17 mouse cellular contexts compared by ENCODE assay signal in genomic region chr10:95116579-95117011, GRCm38 (mm10).
DNase-seq lines count a peak whose midpoint lies in the region; ATAC-seq and TF ChIP-seq lines count a peak whose summit lies in the region.
"Had no signal": no experiment of that assay in that cellular context is flagged by ENCODE, and none has a peak within 500 bp of the region (broad histone marks: within the 10 kb centered on the region; RNA-seq: fewer than 3 reads in every experiment).

No protein-coding gene starts in this region.

- TF ChIP-seq CTCF in forebrain, postnatal 0 days (IDR thresholded peaks at IDR 0.05; ENCODE audit: low read depth), result no peak
- TF ChIP-seq CTCF in intestine, postnatal 0 days (IDR thresholded peaks at IDR 0.05; ENCODE audit: low read depth), result peak; percentile 51

- no peaks in the 10 kb centered on the region for H3K36me3 ChIP-seq in forebrain, embryonic 15.5 days
- no peaks in the 10 kb centered on the region for H3K36me3 ChIP-seq in forebrain, postnatal 0 days (ENCODE audit: insufficient read depth)
- no peaks in the 10 kb centered on the region for H3K36me3 ChIP-seq in heart, embryonic 16.5 days (ENCODE audit: control insufficient read depth, insufficient read depth)
- H3K36me3 ChIP-seq in intestine, postnatal 0 days (ENCODE audit: control insufficient read depth, insufficient read depth), result no peaks in the 10 kb centered on the region
- H3K36me3 ChIP-seq: embryonic facial prominence, embryonic 12.5 days; hindbrain, embryonic 10.5 days; liver, embryonic 13.5 days; midbrain, embryonic 13.5 days had no signal

- no peak for ATAC-seq in forebrain, embryonic 15.5 days (replicated peaks)
- ATAC-seq in forebrain, postnatal 0 days, result no peak
- no peak for ATAC-seq in heart, embryonic 16.5 days (replicated peaks; ENCODE audit: extremely low read depth, insufficient read depth, low FRiP score)
- peak; percentile 72 for ATAC-seq in intestine, postnatal 0 days
- no peak for ATAC-seq in activated CD4-positive, CD25-positive, alpha-beta regulatory T cell, adult 4 months
- ATAC-seq: midbrain, embryonic 13.5 days had no signal

- H3K4me1 ChIP-seq in forebrain, embryonic 15.5 days, result peaks cover 26% of the 10 kb centered on the region
- H3K4me1 ChIP-seq in forebrain, postnatal 0 days (ENCODE audit: insufficient read depth), result peaks cover 5% of the 10 kb centered on the region; the same call in 1 of the 2 replicates
- H3K4me1 ChIP-seq in heart, embryonic 16.5 days (ENCODE audit: control insufficient read depth, insufficient read depth, low read length), result peaks cover 27% of the 10 kb centered on the region
- peaks cover 8% of the 10 kb centered on the region; the same call in 1 of the 2 replicates for H3K4me1 ChIP-seq in intestine, postnatal 0 days (replicated peaks; ENCODE audit: control insufficient read depth, insufficient read depth, low read length)
- H3K4me1 ChIP-seq: embryonic facial prominence, embryonic 12.5 days; liver, embryonic 13.5 days had no signal

- DNase-seq in forebrain, postnatal 0 days, result no peak
- no peak for DNase-seq in heart, adult 8-10 months (ENCODE audit: low spot score)
- peak; percentile 68 for DNase-seq in ES-CJ7 (ENCODE audit: low read depth, low spot score)
- no peak for DNase-seq in layer of hippocampus, postnatal 36 days
- DNase-seq: cerebellum, adult 18-20 months; gastrocnemius, postnatal 14 days; liver, embryonic 13.5 days; right cerebral cortex, adult 18-20 months; spleen, adult 18-20 months had no signal

- H3K9me3 ChIP-seq in forebrain, embryonic 15.5 days, result no peaks in the 10 kb centered on the region
- no peaks in the 10 kb centered on the region for H3K9me3 ChIP-seq in forebrain, postnatal 0 days (ENCODE audit: low read length)
- no peaks in the 10 kb centered on the region for H3K9me3 ChIP-seq in heart, embryonic 16.5 days (replicated peaks; ENCODE audit: control insufficient read depth, low read length)
- H3K9me3 ChIP-seq in intestine, postnatal 0 days (ENCODE audit: control insufficient read depth), result no peaks in the 10 kb centered on the region
- H3K9me3 ChIP-seq: embryonic facial prominence, embryonic 12.5 days; hindbrain, embryonic 10.5 days; liver, embryonic 13.5 days; midbrain, embryonic 13.5 days had no signal

- H3K4me2 ChIP-seq in forebrain, embryonic 15.5 days (replicated peaks), result no peak overlapping the region
- no peak overlapping the region for H3K4me2 ChIP-seq in forebrain, postnatal 0 days (ENCODE audit: low read depth)
- peak overlapping the region; percentile 6; the same call in 1 of the 2 replicates for H3K4me2 ChIP-seq in heart, embryonic 16.5 days (ENCODE audit: low read depth, low read length)
- no peak overlapping the region for H3K4me2 ChIP-seq in intestine, postnatal 0 days (replicated peaks; ENCODE audit: low read depth)
- H3K4me2 ChIP-seq: embryonic facial prominence, embryonic 12.5 days; liver, embryonic 13.5 days; midbrain, embryonic 13.5 days had no signal

- H3K27me3 ChIP-seq in forebrain, embryonic 15.5 days, result no peaks in the 10 kb centered on the region
- H3K27me3 ChIP-seq in forebrain, postnatal 0 days (ENCODE audit: insufficient read depth, low read length), result no peaks in the 10 kb centered on the region
- H3K27me3 ChIP-seq in heart, embryonic 16.5 days (ENCODE audit: control insufficient read depth, insufficient read depth, low read length), result no peaks in the 10 kb centered on the region
- H3K27me3 ChIP-seq in intestine, postnatal 0 days (replicated peaks; ENCODE audit: control insufficient read depth, insufficient read depth, low read length), result no peaks in the 10 kb centered on the region
- H3K27me3 ChIP-seq: embryonic facial prominence, embryonic 12.5 days; liver, embryonic 13.5 days; midbrain, embryonic 13.5 days; Patski had no signal

- 45% methylated on average over 3 of the region's 3 CpGs for whole genome bisulfite sequencing in forebrain, embryonic 15.5 days
- WGBS in forebrain, postnatal 0 days, result 37% methylated on average over 3 of the region's 3 CpGs
- 31% methylated on average over 3 of the region's 3 CpGs for WGBS in heart, embryonic 16.5 days
- 20% methylated on average over 3 of the region's 3 CpGs for WGBS in intestine, postnatal 0 days

- H3K4me3 ChIP-seq in forebrain, embryonic 15.5 days, result no peak overlapping the region
- H3K4me3 ChIP-seq in forebrain, postnatal 0 days (ENCODE audit: low read depth, low read length), result no peak overlapping the region
- H3K4me3 ChIP-seq in heart, embryonic 16.5 days (ENCODE audit: low read length), result no peak overlapping the region
- H3K4me3 ChIP-seq in intestine, postnatal 0 days (ENCODE audit: low read depth, low read length), result no peak overlapping the region
- H3K4me3 ChIP-seq: embryonic facial prominence, embryonic 12.5 days; hindbrain, embryonic 10.5 days; liver, embryonic 13.5 days; midbrain, embryonic 13.5 days had no signal

- peak overlapping the region; percentile 70 for H3K27ac ChIP-seq in forebrain, embryonic 15.5 days (replicated peaks)
- no peak overlapping the region for H3K27ac ChIP-seq in forebrain, postnatal 0 days (ENCODE audit: low read depth, low read length)
- H3K27ac ChIP-seq in heart, embryonic 16.5 days (ENCODE audit: low read length), result peak overlapping the region; percentile 76
- peak overlapping the region; percentile 75; the same call in 1 of the 2 replicates for H3K27ac ChIP-seq in intestine, postnatal 0 days (ENCODE audit: low read depth, low read length)
- H3K27ac ChIP-seq: embryonic facial prominence, embryonic 12.5 days; hindbrain, embryonic 10.5 days; liver, embryonic 13.5 days; midbrain, embryonic 13.5 days had no signal

- no peak overlapping the region for H3K9ac ChIP-seq in forebrain, embryonic 15.5 days (replicated peaks)
- H3K9ac ChIP-seq in forebrain, postnatal 0 days, result no peak overlapping the region
- H3K9ac ChIP-seq in heart, embryonic 16.5 days (ENCODE audit: low read length), result no peak overlapping the region
- no peak overlapping the region for H3K9ac ChIP-seq in intestine, postnatal 0 days (ENCODE audit: low read depth, low read length)
- H3K9ac ChIP-seq: embryonic facial prominence, embryonic 12.5 days; liver, embryonic 13.5 days; midbrain, embryonic 13.5 days had no signal
